Mouse (Mus musculus) left cerebral cortex, adult 18-20 months (tissue): Measurements from ENCODE around the gene Kcna6. TPM values are rescaled to one million over a fixed set of nuclear protein-coding genes. Genes with fewer than 3 reads are reported as not detected.

Source experiments
- total RNA-seq, 2 experiments: library from RNA; stranded (reverse); gene quantifications; 2 replicates each; pipeline ENCODE4 v1.2.3; 2021

The Kcna6 gene
- total RNA-seq, 2 experiments from 2014 or later, result 63.3 to 65.8 TPM

Other genes starting within 250 kb of the Kcna6 start
- 1 to 10 TPM; 5.8 to 6.3 TPM for gene Kcna5, start 205.3 kb downstream of the Kcna6 start, total RNA-seq
- 100 to 1,000 TPM; 107 to 124 TPM for gene Kcna1, start 94.3 kb downstream of the Kcna6 start, total RNA-seq
- gene Ndufa9, start 108.5 kb upstream of the Kcna6 start, total RNA-seq, result 100 to 1,000 TPM; 151 to 164 TPM
- gene Akap3, start 112.4 kb upstream of the Kcna6 start, total RNA-seq, result under 1 TPM; 0.19 to 0.26 TPM
- under 1 TPM in 1 of 2 experiments, not detected in 1; 0.23 TPM for gene Dyrk4, start 181.2 kb upstream of the Kcna6 start, total RNA-seq
- 1 to 10 TPM; 1.1 to 3.1 TPM for gene Rad51ap1, start 198.9 kb upstream of the Kcna6 start, total RNA-seq
- gene D6Wsu163e, start 199.3 kb upstream of the Kcna6 start, total RNA-seq, result 10 to 100 TPM; 47.2 to 47.4 TPM